Mouse (Mus musculus): Measurements from ENCODE around the gene Bhlha9. TPM values are rescaled to one million over a fixed set of nuclear protein-coding genes. Genes with fewer than 3 reads are reported as not detected.
A peak's percentile ranks its signal among the peaks of the same experiment; 100 is the strongest.

Gene Bhlha9
- polyA plus RNA-seq (2015; fragmentation: Nextera tagmentation; extraction: Ambion mirVana): not detected in 2 replicates

DNA sequence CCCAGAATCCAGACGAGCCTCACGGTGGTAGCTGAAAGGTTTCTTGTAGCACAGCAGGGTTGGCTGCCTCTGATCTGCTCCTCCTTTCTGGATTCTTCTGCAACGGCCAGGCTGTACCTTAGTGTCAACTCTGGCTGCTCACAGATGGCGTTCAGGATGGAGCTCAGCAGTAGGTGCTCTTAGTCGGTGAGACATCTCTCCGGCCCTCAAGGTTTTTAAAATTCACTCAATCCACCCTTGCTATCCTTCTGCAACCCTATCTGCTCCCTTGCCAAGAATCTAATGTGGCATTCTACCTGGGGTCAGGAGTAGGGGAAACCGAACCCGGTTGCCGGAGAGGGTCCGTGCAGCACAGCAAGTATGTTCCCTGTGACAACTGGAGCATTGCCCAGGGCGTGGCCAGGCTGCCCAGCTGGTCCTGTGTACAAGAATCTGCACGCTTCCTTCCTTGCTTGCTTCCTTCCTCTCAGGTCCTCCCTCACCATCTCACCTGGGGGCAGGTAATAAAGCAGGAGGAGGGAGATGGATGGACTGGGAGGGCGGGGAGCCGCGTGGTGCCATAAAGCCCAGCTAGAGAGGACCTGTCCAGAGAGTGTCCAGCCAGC is at the start of gene Bhlha9:
Gene Bhlha9, plus strand, starts transcription at position 600 of the 605 bp plus-strand sequence.
- peak within 1 kb of the TSS; percentile 32; the same call in 1 of the 2 replicates for H3K4me2 ChIP-seq (replicated peaks; ENCODE audit: low read depth, low read length)
- H3K27ac ChIP-seq (ENCODE audit: low read length): no peak within 1 kb of the TSS
- ATAC-seq: no peak
- no peaks in the 10 kb centered on the region for H3K9me3 ChIP-seq (ENCODE audit: low read length)
- H3K27me3 ChIP-seq (replicated peaks; ENCODE audit: insufficient read depth, low read length): peaks cover 36% of the 10 kb centered on the region
- no peak within 1 kb of the TSS for H3K4me3 ChIP-seq (ENCODE audit: low read depth, low read length)
- H3K36me3 ChIP-seq (ENCODE audit: insufficient read depth, low read length): no peaks in the 10 kb centered on the region
- H3K9ac ChIP-seq (replicated peaks; ENCODE audit: low read depth): no peak within 1 kb of the TSS
- no peak for TF ChIP-seq EP300 (IDR thresholded peaks at IDR 0.05)
- TF ChIP-seq CTCF (IDR thresholded peaks at IDR 0.05): no peak
- WGBS: 58% methylated on average over 15 of the region's 15 CpGs
- no peaks in the 10 kb centered on the region for H3K4me1 ChIP-seq (ENCODE audit: insufficient read depth, low read depth, low read length)
- DNase-seq (ENCODE audit: low spot score): no peak

DNA sequence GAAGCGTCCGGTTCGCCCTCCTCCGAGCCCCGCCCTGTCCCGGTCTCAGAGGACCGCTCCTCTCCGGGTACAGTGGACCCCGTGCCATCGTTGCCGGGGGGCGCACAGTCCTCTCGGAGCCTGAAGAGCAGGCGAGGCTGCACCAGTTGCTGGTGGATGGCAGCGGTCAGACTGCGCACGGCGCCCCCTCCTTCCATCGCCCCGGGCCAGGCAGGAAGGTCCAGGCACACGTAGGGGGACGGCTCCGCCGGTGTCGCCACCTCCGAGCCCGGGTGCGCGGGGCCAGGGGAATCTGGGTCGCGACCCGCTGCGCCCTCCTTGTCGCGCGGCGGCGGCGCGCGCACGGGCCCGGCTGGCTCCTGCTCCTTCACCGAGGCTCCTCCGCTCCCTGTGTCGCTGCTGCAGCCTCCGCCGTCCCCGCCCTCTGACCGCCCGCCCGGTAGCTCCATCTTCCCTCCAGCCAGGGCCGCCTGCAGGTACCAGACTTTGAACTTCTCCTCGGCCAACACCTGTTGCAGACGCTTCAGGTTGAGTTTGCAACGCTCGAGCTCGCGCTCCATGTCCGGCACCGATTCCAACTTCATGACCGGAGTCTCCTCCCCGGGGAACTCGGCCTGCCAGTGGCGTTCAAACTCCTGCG is 49.6 kb upstream of the Bhlha9 start:
- H3K9me3 ChIP-seq (ENCODE audit: low read length): no peaks in the 10 kb centered on the region
- under 1% methylated on average over 62 of the region's 66 CpGs for WGBS
- H3K4me2 ChIP-seq (replicated peaks; ENCODE audit: low read depth, low read length): peak overlapping the region; percentile 99
- no peaks in the 10 kb centered on the region for H3K36me3 ChIP-seq (ENCODE audit: insufficient read depth, low read length)
- peaks cover 28% of the 10 kb centered on the region for H3K27me3 ChIP-seq (replicated peaks; ENCODE audit: insufficient read depth, low read length)
- no peaks in the 10 kb centered on the region for H3K4me1 ChIP-seq (ENCODE audit: insufficient read depth, low read depth, low read length)
- H3K4me3 ChIP-seq (ENCODE audit: low read depth, low read length): peak overlapping the region; percentile 58
- no peak overlapping the region for H3K9ac ChIP-seq (replicated peaks; ENCODE audit: low read depth)
- ATAC-seq (peak; percentile 42), DNase-seq (ENCODE audit: low spot score) (peak; percentile 37)
- H3K27ac ChIP-seq (ENCODE audit: low read length): no peak overlapping the region
- TF ChIP-seq CTCF (IDR thresholded peaks at IDR 0.05) (no peak), EP300 (IDR thresholded peaks at IDR 0.05) (no peak)

DNA sequence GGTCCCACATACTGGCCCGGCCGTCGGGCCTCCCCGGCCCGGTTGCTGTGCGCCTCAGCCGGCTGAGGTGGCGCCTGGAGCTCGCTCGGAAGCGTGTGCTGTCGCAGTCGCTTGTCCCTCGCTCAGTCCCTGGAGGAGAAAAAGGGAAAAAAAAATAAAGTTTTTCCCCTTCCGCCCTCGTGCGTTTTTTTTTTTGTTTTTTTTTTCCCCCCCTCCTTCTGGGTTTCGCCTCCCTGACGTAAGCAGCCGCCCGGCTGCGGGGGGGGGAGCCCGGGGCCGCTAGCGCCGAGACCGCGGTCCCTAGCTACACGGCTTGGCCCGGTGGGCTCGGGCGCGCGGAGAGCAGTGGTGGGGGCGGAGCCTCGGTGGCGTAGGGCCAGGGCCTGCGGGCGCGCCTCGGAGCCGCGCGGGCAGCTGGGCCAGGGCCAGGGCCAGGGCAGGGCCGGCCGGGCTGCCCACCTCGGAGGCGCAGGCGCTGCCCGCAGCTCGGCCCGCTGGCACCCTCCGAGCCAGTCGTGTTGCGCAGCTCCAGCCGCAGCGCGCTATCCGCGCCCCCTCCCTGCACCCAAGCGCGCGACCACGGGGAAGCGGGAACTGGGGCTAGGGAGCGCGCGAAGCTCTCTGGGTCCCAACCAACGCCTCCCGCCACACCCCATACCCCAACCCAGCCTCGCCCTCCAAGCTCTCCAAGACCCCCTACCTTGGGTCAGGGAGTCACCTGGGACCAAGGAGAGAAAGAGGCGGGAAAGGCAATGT is 48.9 kb upstream of the Bhlha9 start:
- TF ChIP-seq CTCF (IDR thresholded peaks at IDR 0.05) (0 out of 2 replicates have a peak, but pooled peaks have one; percentile 6), EP300 (IDR thresholded peaks at IDR 0.05) (no peak)
- no peaks in the 10 kb centered on the region for H3K4me1 ChIP-seq (ENCODE audit: insufficient read depth, low read depth, low read length)
- H3K9ac ChIP-seq (replicated peaks; ENCODE audit: low read depth): no peak overlapping the region
- peaks cover 28% of the 10 kb centered on the region for H3K27me3 ChIP-seq (replicated peaks; ENCODE audit: insufficient read depth, low read length)
- no peaks in the 10 kb centered on the region for H3K9me3 ChIP-seq (ENCODE audit: low read length)
- peak; percentile 51 for DNase-seq (ENCODE audit: low spot score)
- H3K4me3 ChIP-seq (ENCODE audit: low read depth, low read length): peak overlapping the region; percentile 58
- peak overlapping the region; percentile 99 for H3K4me2 ChIP-seq (replicated peaks; ENCODE audit: low read depth, low read length)
- H3K27ac ChIP-seq (ENCODE audit: low read length): no peak overlapping the region
- peak; percentile 80 for ATAC-seq
- under 1% methylated on average over 53 of the region's 72 CpGs for WGBS
- no peaks in the 10 kb centered on the region for H3K36me3 ChIP-seq (ENCODE audit: insufficient read depth, low read length)

DNA sequence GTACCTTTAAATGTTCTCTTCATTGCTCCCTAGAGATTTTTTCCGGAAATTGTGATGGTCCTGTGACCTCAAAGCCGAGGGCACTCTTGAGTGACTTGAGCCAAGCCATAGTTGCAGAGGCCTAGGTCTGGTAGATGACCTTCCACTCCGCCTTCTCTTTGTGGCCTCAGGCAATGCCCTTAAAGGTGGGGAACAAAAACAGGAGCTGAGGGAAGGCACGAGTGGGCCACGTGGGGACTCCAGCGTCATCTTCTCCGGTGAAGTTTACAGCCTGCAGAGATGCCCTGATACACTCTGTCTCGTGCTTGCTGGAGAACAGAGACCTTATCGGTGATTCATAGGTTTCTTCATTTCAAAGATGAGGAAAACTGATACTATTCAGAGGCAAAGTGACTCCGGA is 48.2 kb upstream of the Bhlha9 start:
- H3K9ac ChIP-seq (replicated peaks; ENCODE audit: low read depth): no peak overlapping the region
- no peak overlapping the region for H3K4me3 ChIP-seq (ENCODE audit: low read depth, low read length)

DNA sequence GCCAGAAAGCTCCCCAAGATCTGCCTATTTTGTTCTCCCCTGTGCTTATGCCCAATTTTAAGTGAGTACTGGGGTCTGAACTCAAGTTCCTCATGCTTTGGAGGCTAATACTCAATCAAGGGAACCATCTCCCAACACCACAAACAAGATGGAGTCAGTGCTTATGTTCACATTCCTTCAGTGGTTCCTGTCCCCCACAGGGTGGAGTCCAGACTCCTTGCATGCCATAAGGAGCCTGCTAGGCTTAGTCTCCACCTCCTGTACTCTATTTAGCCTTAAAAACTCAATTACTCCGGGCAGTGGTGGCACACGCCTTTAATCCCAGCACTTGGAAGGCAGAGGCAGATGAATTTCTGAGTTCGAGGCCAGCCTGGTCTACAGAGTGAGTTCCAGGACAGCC is 47.4 kb upstream of the Bhlha9 start:
- no peak overlapping the region for H3K9ac ChIP-seq (replicated peaks; ENCODE audit: low read depth)
- no peak overlapping the region for H3K4me3 ChIP-seq (ENCODE audit: low read depth, low read length)
- no peaks in the 10 kb centered on the region for H3K4me1 ChIP-seq (ENCODE audit: insufficient read depth, low read depth, low read length)
- H3K4me2 ChIP-seq (replicated peaks; ENCODE audit: low read depth, low read length): no peak overlapping the region
- no peak for DNase-seq (ENCODE audit: low spot score)
- H3K27ac ChIP-seq (ENCODE audit: low read length): no peak overlapping the region
- peaks cover 28% of the 10 kb centered on the region for H3K27me3 ChIP-seq (replicated peaks; ENCODE audit: insufficient read depth, low read length)
- TF ChIP-seq EP300 (IDR thresholded peaks at IDR 0.05) (no peak), CTCF (IDR thresholded peaks at IDR 0.05) (no peak)
- no peak for ATAC-seq
- WGBS: 75% methylated on average over 3 of the region's 3 CpGs
- H3K36me3 ChIP-seq (ENCODE audit: insufficient read depth, low read length): no peaks in the 10 kb centered on the region
- H3K9me3 ChIP-seq (ENCODE audit: low read length): no peaks in the 10 kb centered on the region

More for the DNA sequence above, 48.2 kb upstream of the Bhlha9 start:
- peak overlapping the region; percentile 99; the same call in 1 of the 2 replicates for H3K4me2 ChIP-seq (replicated peaks; ENCODE audit: low read depth, low read length)
- no peak overlapping the region for H3K27ac ChIP-seq (ENCODE audit: low read length)
- H3K9me3 ChIP-seq (ENCODE audit: low read length): no peaks in the 10 kb centered on the region
- ATAC-seq (no peak), DNase-seq (ENCODE audit: low spot score) (no peak)
- H3K4me1 ChIP-seq (ENCODE audit: insufficient read depth, low read depth, low read length): no peaks in the 10 kb centered on the region
- TF ChIP-seq EP300 (IDR thresholded peaks at IDR 0.05): no peak
- no peak for TF ChIP-seq CTCF (IDR thresholded peaks at IDR 0.05)
- whole genome bisulfite sequencing: 66% methylated on average over 10 of the region's 10 CpGs
- H3K36me3 ChIP-seq (ENCODE audit: insufficient read depth, low read length): no peaks in the 10 kb centered on the region
- peaks cover 28% of the 10 kb centered on the region for H3K27me3 ChIP-seq (replicated peaks; ENCODE audit: insufficient read depth, low read length)

- DNase-seq (ENCODE audit: low spot score) (peak; percentile 52), ATAC-seq (no peak)
- Histone ChIP-seq H3K27me3 (replicated peaks; ENCODE audit: insufficient read depth, low read length) (no peaks in the 10 kb centered on the region), H3K4me3 (ENCODE audit: low read depth, low read length) (no peak overlapping the region), H3K36me3 (ENCODE audit: insufficient read depth, low read length) (no peaks in the 10 kb centered on the region), H3K4me2 (replicated peaks; ENCODE audit: low read depth, low read length) (no peak overlapping the region), H3K4me1 (ENCODE audit: insufficient read depth, low read depth, low read length) (no peaks in the 10 kb centered on the region), H3K9ac (replicated peaks; ENCODE audit: low read depth) (no peak overlapping the region), H3K9me3 (ENCODE audit: low read length) (no peaks in the 10 kb centered on the region), H3K27ac (ENCODE audit: low read length) (no peak overlapping the region)
- TF ChIP-seq EP300 (IDR thresholded peaks at IDR 0.05) (no peak), CTCF (IDR thresholded peaks at IDR 0.05) (no peak)
- 49% methylated on average over 5 of the region's 5 CpGs for WGBS
Observed at GRCm38 (mm10) chr11:76628613-76629012, 43.7 kb upstream of the Bhlha9 start.
